8 mouse cellular contexts compared by ENCODE assay signal in genomic region chr14:34458880-34459279, GRCm38 (mm10). TPM values are rescaled to one million over a fixed set of nuclear protein-coding genes. Genes with fewer than 3 reads are reported as not detected.
DNase-seq lines count a peak whose midpoint lies in the region; ATAC-seq and TF ChIP-seq lines count a peak whose summit lies in the region.

No protein-coding gene starts in this region.

- no peaks in the 10 kb centered on the region for H3K9me3 ChIP-seq in forebrain, embryonic 13.5 days (replicated peaks)
- no peaks in the 10 kb centered on the region for H3K9me3 ChIP-seq in midbrain, postnatal 0 days (ENCODE audit: low read length)

- DNase-seq in adrenal gland, postnatal 10 days: peak; percentile 62
- no peak for DNase-seq in adrenal gland, adult 8-10 months
- DNase-seq in right cerebral cortex, adult 18-20 months: peak; percentile 38
- DNase-seq in right cerebral cortex, postnatal 25 days: no peak
- peak; percentile 41 to 80 for DNase-seq in kidney, postnatal 25 days
- DNase-seq in midbrain, postnatal 0 days (ENCODE audit: low spot score): peak; percentile 76
- no peak for DNase-seq in thymus, postnatal 36 days

- H3K27me3 ChIP-seq in forebrain, embryonic 13.5 days: no peaks in the 10 kb centered on the region
- no peaks in the 10 kb centered on the region for H3K27me3 ChIP-seq in midbrain, postnatal 0 days (ENCODE audit: insufficient read depth, low read length)

- no peak overlapping the region for H3K4me3 ChIP-seq in forebrain, embryonic 13.5 days
- no peak overlapping the region for H3K4me3 ChIP-seq in midbrain, postnatal 0 days (ENCODE audit: low read depth, low read length)

- ATAC-seq in forebrain, embryonic 13.5 days: peak; percentile 67
- no peak for ATAC-seq in midbrain, postnatal 0 days (ENCODE audit: low FRiP score)

- H3K27ac ChIP-seq in forebrain, embryonic 13.5 days: no peak overlapping the region
- H3K27ac ChIP-seq in midbrain, postnatal 0 days (ENCODE audit: low read depth, low read length): no peak overlapping the region

- peaks cover 6% of the 10 kb centered on the region; the same call in 1 of the 2 replicates for H3K36me3 ChIP-seq in forebrain, embryonic 13.5 days (ENCODE audit: poor library complexity, severe bottlenecking)
- H3K36me3 ChIP-seq in midbrain, postnatal 0 days (ENCODE audit: insufficient read depth, low read length): no peaks in the 10 kb centered on the region

- H3K9ac ChIP-seq in forebrain, embryonic 13.5 days: no peak overlapping the region
- H3K9ac ChIP-seq in midbrain, postnatal 0 days (replicated peaks; ENCODE audit: low read length, poor library complexity, severe bottlenecking): no peak overlapping the region

- TF ChIP-seq CTCF in midbrain, postnatal 0 days (IDR thresholded peaks at IDR 0.05): peak; percentile 83

- 83% methylated on average over 1 of the region's 1 CpGs for WGBS in forebrain, embryonic 13.5 days
- 75% methylated on average over 1 of the region's 1 CpGs for WGBS in midbrain, postnatal 0 days

- H3K4me1 ChIP-seq in forebrain, embryonic 13.5 days: peaks cover 14% of the 10 kb centered on the region
- no peaks in the 10 kb centered on the region for H3K4me1 ChIP-seq in midbrain, postnatal 0 days (ENCODE audit: insufficient read depth, low read length)

- H3K4me2 ChIP-seq in forebrain, embryonic 13.5 days: no peak overlapping the region
- no peak overlapping the region for H3K4me2 ChIP-seq in midbrain, postnatal 0 days (ENCODE audit: low read depth, low read length, poor library complexity, severe bottlenecking)

RNA-seq across cellular contexts. Expression of gene Bmpr1a, which starts 44.3 kb away (rescaled TPM):
- 10 to 100 TPM; 50.2 to 55.3 TPM for total RNA-seq in adrenal gland, postnatal 10 days (2021)
- 10 to 100 TPM; 60.5 to 74.7 (median 67.1) TPM for total RNA-seq in adrenal gland, adult 8-10 months (2022)
- polyA plus RNA-seq in forebrain, embryonic 13.5 days (2015; fragmentation: Nextera tagmentation; extraction: Ambion mirVana): 24.9 and 25.5 TPM in 2 replicates
- total RNA-seq in midbrain, postnatal 0 days (2014; rRNA removed): 42.5 and 50.8 TPM in 2 replicates
- polyA plus RNA-seq in midbrain, postnatal 0 days (2015; fragmentation: Nextera tagmentation; extraction: Ambion mirVana): 13.9 and 14.0 TPM in 2 replicates

Comparison
In these comparisons a context has a peak if more than half of its experiments do, and no peak if none do; other contexts are left out.
1. DNase-seq: peak in adrenal gland, postnatal 10 days (single experiment), right cerebral cortex, adult 18-20 months (single experiment), kidney, postnatal 25 days (2 of 2) and midbrain, postnatal 0 days (single experiment); none in adrenal gland, adult 8-10 months (single experiment), right cerebral cortex, postnatal 25 days (single experiment) and thymus, postnatal 36 days (0 of 2).